Mouse (Mus musculus): ENCODE results near the gene Obsl1.
A peak's percentile ranks its signal among the peaks of the same experiment; 100 is the strongest.

- TF ChIP-seq POLR2A (IDR thresholded peaks at IDR 0.05; ENCODE audit: insufficient read depth, low read depth, low read length) = peak; percentile 91
- TF ChIP-seq EP300 (IDR thresholded peaks at IDR 0.05; ENCODE audit: insufficient read depth, low read depth, low read length) = no peak
Measured at GRCm38 (mm10) chr1:75435475-75436328, 70.5 kb downstream of the Obsl1 start, which contains the start of gene Gmppa.

Data from heart, adult 2 months (tissue).